In the genomic region with DNA sequence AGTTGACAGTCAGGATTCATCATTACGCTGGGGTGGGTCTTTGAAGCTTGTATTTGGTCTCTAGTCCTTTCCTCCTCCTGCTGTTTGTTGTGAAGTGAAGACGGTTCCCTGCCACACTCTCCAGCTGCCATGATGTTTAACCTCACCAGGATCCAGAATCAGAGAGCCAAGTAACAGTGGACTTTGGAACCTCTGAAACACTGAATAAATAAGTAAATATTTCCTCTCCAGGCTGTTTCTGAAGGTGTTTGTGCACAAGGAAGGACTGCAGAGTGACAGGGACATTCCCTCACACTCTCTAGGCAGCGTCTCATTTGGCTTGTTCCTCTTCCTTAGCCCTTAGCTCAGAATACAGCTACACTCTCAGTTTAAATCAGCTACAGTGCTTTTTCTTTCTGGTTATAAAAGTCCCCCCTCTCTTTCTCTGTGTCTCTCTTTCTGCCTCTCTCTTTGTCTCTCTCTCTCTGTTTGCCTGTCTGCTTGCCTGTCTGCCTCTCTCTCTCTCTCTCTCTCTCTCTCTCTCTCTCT, we compare ENCODE assay signal across 34 mouse cellular contexts. TPM values are rescaled to one million over a fixed set of nuclear protein-coding genes. Genes with fewer than 3 reads are reported as not detected.
DNase-seq lines count a peak whose midpoint lies in the region; ATAC-seq and TF ChIP-seq lines count a peak whose summit lies in the region.
"Had no signal": no experiment of that assay in that cellular context is flagged by ENCODE, and none has a peak within 500 bp of the region (broad histone marks: within the 10 kb centered on the region; RNA-seq: fewer than 3 reads in every experiment).

No protein-coding gene starts in this region.

- peak overlapping the region; percentile 47; the same call in 1 of the 2 replicates for H3K4me3 ChIP-seq in liver, adult 2 months (ENCODE audit: insufficient read depth, low read depth, low read length)
- no peak overlapping the region for H3K4me3 ChIP-seq in bone marrow macrophage, adult 2 months (ENCODE audit: insufficient read depth, low read length)
- H3K4me3 ChIP-seq in thymus, adult 2 months (ENCODE audit: control insufficient read depth, insufficient read depth, low read length), result no peak overlapping the region
- H3K4me3 ChIP-seq: embryonic facial prominence, embryonic 12.5 days; hindbrain, embryonic 13.5 days; stomach, embryonic 15.5 days had no signal

- no peaks in the 10 kb centered on the region for H3K36me3 ChIP-seq in liver, adult 2 months (ENCODE audit: control insufficient read depth, insufficient read depth, low read length)
- H3K36me3 ChIP-seq in thymus, adult 2 months (ENCODE audit: control insufficient read depth, insufficient read depth, low read length), result no peaks in the 10 kb centered on the region
- H3K36me3 ChIP-seq: embryonic facial prominence, embryonic 12.5 days; hindbrain, embryonic 13.5 days; stomach, embryonic 15.5 days had no signal

- no peak for TF ChIP-seq POLR2A in liver, adult 2 months (IDR thresholded peaks at IDR 0.05; ENCODE audit: extremely low read depth, insufficient read depth, low read length)
- TF ChIP-seq POLR2A in bone marrow macrophage, adult 2 months (IDR thresholded peaks at IDR 0.05; ENCODE audit: borderline replicate concordance, low read depth, low read length), result no peak
- no peak for TF ChIP-seq POLR2A in thymus, adult 2 months (IDR thresholded peaks at IDR 0.05; ENCODE audit: control insufficient read depth, extremely low read depth, insufficient read depth, low read length, poor library complexity)

- ATAC-seq in neutrophil, adult 5-6 weeks (ENCODE audit: extremely low read depth, insufficient number of reproducible peaks, low FRiP score, poor library complexity, severe bottlenecking), result peak; percentile 34; the same call in 1 of the 2 replicates
- ATAC-seq: CD4-positive, CD25-positive, alpha-beta regulatory T cell, adult 4 months; forebrain, embryonic 14.5 days; midbrain, embryonic 16.5 days had no signal

- no peak for TF ChIP-seq CTCF in liver, adult 2 months (IDR thresholded peaks at IDR 0.05; ENCODE audit: low read depth, low read length)
- no peak for TF ChIP-seq CTCF in bone marrow macrophage, adult 2 months (IDR thresholded peaks at IDR 0.05; ENCODE audit: low read depth, low read length)
- TF ChIP-seq CTCF in thymus, adult 2 months (IDR thresholded peaks at IDR 0.05; ENCODE audit: borderline replicate concordance, control insufficient read depth, extremely low read depth, insufficient read depth, low read length, poor library complexity), result no peak

- 19% methylated on average over 3 of the region's 3 CpGs for WGBS in liver, adult 2 months
- WGBS in thymus, adult 2 months, result 71% methylated on average over 3 of the region's 3 CpGs

- H3K79me2 ChIP-seq in liver, adult 2 months (ENCODE audit: control insufficient read depth, insufficient read depth, low read length), result no peaks in the 10 kb centered on the region

- peak overlapping the region; percentile 41; the same call in 1 of the 2 replicates for H3K9ac ChIP-seq in liver, adult 2 months (ENCODE audit: low read depth, low read length)
- H3K9ac ChIP-seq: embryonic facial prominence, embryonic 12.5 days; hindbrain, embryonic 13.5 days; stomach, embryonic 15.5 days had no signal

- H3K4me1 ChIP-seq in liver, adult 2 months (ENCODE audit: control insufficient read depth, insufficient read depth, low read length), result peaks cover 21% of the 10 kb centered on the region
- H3K4me1 ChIP-seq in bone marrow macrophage, adult 2 months (ENCODE audit: control insufficient read depth, insufficient read depth, low read length), result peaks cover 65% of the 10 kb centered on the region
- H3K4me1 ChIP-seq in thymus, adult 2 months (replicated peaks; ENCODE audit: control insufficient read depth, insufficient read depth, low read length), result peaks cover 36% of the 10 kb centered on the region
- H3K4me1 ChIP-seq: embryonic facial prominence, embryonic 12.5 days; hindbrain, embryonic 13.5 days; stomach, embryonic 15.5 days had no signal

- no peaks in the 10 kb centered on the region for H3K27me3 ChIP-seq in liver, adult 2 months (ENCODE audit: control insufficient read depth, insufficient read depth, low read length)
- no peaks in the 10 kb centered on the region for H3K27me3 ChIP-seq in thymus, adult 2 months (ENCODE audit: control insufficient read depth, insufficient read depth, low read length)
- H3K27me3 ChIP-seq: embryonic facial prominence, embryonic 12.5 days; hindbrain, embryonic 13.5 days; stomach, embryonic 15.5 days had no signal

- peak overlapping the region; percentile 76 for H3K27ac ChIP-seq in liver, adult 2 months (replicated peaks; ENCODE audit: insufficient read depth, low read depth, low read length)
- peak overlapping the region; percentile 64 for H3K27ac ChIP-seq in bone marrow macrophage, adult 2 months (ENCODE audit: insufficient read depth, low read depth, low read length)
- H3K27ac ChIP-seq in thymus, adult 2 months (ENCODE audit: control insufficient read depth, insufficient read depth, low read length), result no peak overlapping the region
- H3K27ac ChIP-seq: embryonic facial prominence, embryonic 12.5 days; hindbrain, embryonic 13.5 days; kidney, postnatal 0 days; stomach, embryonic 15.5 days had no signal

- peak; percentile 91 for DNase-seq in liver, adult 2 months (ENCODE audit: extremely low read depth, low read depth, low spot score)
- DNase-seq in liver, result no peak
- no peak for DNase-seq in embryo, embryonic 10 days (ENCODE audit: low spot score)
- DNase-seq in cerebellum, postnatal 25 days, result no peak
- no peak for DNase-seq in thymus, adult 2 months
- DNase-seq: adrenal gland, postnatal 36 days; cerebellum, adult 2 months; cerebellum, postnatal 36 days; embryo, embryonic 11 days; gastrocnemius, postnatal 25 days; heart, adult 11 months; heart, postnatal 4 days; kidney, adult 2 months; kidney, postnatal 4 days; lung, adult 2 months; lung, postnatal 14 days; thymus, postnatal 25 days had no signal

RNA-seq across cellular contexts. Expression of a gene that starts 5.5 kb away (rescaled TPM):
- total RNA-seq in liver, adult 2 months (2014; rRNA removed), result 0.60 and 0.65 TPM in 2 replicates
- 0.29 and 0.83 TPM in 2 replicates for polyA plus RNA-seq in liver, adult 2 months (2012; rRNA removed)
- polyA plus RNA-seq in bone marrow macrophage, adult 2 months (2012; ENCODE audit: insufficient read depth, insufficient read length, missing spikeins), result 515 and 564 TPM in 2 replicates
- total RNA-seq in neutrophil, adult 5-6 weeks (2017), result 339 and 346 TPM in 2 replicates
- polyA plus RNA-seq in thymus, adult 2 months (2012; rRNA removed), result 7.9 and 9.6 TPM in 2 replicates

RNA-seq across cellular contexts. Expression of a gene that starts 5.5 kb away (rescaled TPM):
- total RNA-seq in liver, adult 2 months (2014; rRNA removed), result not detected in 2 replicates
- polyA plus RNA-seq in liver, adult 2 months (2012; rRNA removed), result 0.09 TPM in 1 of 2 replicates, not detected in the other
- 1.7 and 11.3 TPM in 2 replicates for polyA plus RNA-seq in bone marrow macrophage, adult 2 months (2012; ENCODE audit: insufficient read depth, insufficient read length, missing spikeins)
- 23.6 and 30.6 TPM in 2 replicates for total RNA-seq in neutrophil, adult 5-6 weeks (2017)
- 0.03 TPM in 1 of 2 replicates, not detected in the other for polyA plus RNA-seq in thymus, adult 2 months (2012; rRNA removed)
- total RNA-seq: adrenal gland, postnatal 36 days; gastrocnemius, adult 18-20 months; gastrocnemius, postnatal 25 days; heart, postnatal 4 days; megakaryocyte progenitor cell, adult 5-6 weeks had no signal
- polyA plus RNA-seq: CD4-positive, CD25-positive, alpha-beta regulatory T cell, adult 4 months; cerebellum, adult 2 months; embryonic facial prominence, embryonic 12.5 days; forebrain, embryonic 14.5 days; heart, embryonic 11.5 days; heart, postnatal 0 days; hindbrain, embryonic 13.5 days; kidney, adult 2 months; kidney, postnatal 0 days; limb, embryonic 11.5 days; liver, embryonic 11.5 days; midbrain, embryonic 11.5 days; midbrain, embryonic 16.5 days; neural tube, embryonic 11.5 days; stomach, embryonic 15.5 days had no signal

RNA-seq across cellular contexts. Expression of a gene that starts 53.2 kb away (rescaled TPM):
- 0.28 TPM in 1 of 2 replicates, not detected in the other for total RNA-seq in liver, adult 2 months (2014; rRNA removed)
- 0.15 and 0.19 TPM in 2 replicates for polyA plus RNA-seq in liver, adult 2 months (2012; rRNA removed)
- not detected in 2 replicates for polyA plus RNA-seq in bone marrow macrophage, adult 2 months (2012; ENCODE audit: insufficient read depth, insufficient read length, missing spikeins)
- 0.70 and 0.86 TPM in 2 replicates for total RNA-seq in neutrophil, adult 5-6 weeks (2017)
- polyA plus RNA-seq in thymus, adult 2 months (2012; rRNA removed), result 1.4 and 13.4 TPM in 2 replicates
- total RNA-seq: megakaryocyte progenitor cell, adult 5-6 weeks had no signal
- polyA plus RNA-seq: CD4-positive, CD25-positive, alpha-beta regulatory T cell, adult 4 months; forebrain, embryonic 14.5 days; liver, embryonic 11.5 days; midbrain, embryonic 16.5 days; neural tube, embryonic 11.5 days had no signal

Comparison
In these comparisons a context has a peak if more than half of its experiments do, and no peak if none do; other contexts are left out.
1. RNA of a gene that starts 5.5 kb away (polyA plus RNA-seq): 515 to 564 TPM in bone marrow macrophage, adult 2 months; 7.9 to 9.6 TPM in thymus, adult 2 months and 0.29 to 0.83 TPM in liver, adult 2 months; every median in the first group is over 10 times any median in the second.